Mouse (Mus musculus) v-Abl transformed pro-B cells (cell line): ENCODE results near the gene Sox10.

Experiments used
- in situ Hi-C, 2 experiments: fragments of 400-800 bp; cut with MboI; formaldehyde crosslinking; loops; one replicate each; pipeline ENCODE4 v1.15.1; 2025; ENCODE audit not compliant: unreplicated experiment in 2 of 2

The Sox10 gene

DNA sequence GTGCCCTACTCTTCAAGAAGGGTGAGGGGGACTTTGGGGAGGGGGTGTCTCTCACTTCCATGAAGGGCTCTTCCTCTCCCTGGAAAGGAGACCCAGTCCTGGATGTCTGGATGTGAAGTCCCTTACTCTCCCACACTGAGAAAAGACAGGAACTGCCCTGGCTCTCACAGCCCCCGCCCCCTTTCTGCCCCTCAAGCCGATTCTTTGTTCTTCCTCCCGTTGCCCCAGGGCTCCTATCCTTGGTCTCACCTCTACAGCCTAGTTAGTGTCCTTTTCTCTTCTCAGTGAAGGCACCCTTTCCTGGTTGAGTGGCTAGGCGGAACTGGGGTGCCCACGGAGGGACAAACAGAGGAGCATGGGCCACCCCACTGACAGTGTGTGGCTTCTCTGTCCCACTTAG is at the start of gene Sox10:
Gene Sox10 (minus strand): TSS at position 101 of the 400 bp plus-strand sequence.
- in situ Hi-C loops: no loop called here

GRCm38 (mm10) chr15:79213591-79213990 is 48.6 kb upstream of the Sox10 start:
- in situ Hi-C loops: no loop called here

DNA sequence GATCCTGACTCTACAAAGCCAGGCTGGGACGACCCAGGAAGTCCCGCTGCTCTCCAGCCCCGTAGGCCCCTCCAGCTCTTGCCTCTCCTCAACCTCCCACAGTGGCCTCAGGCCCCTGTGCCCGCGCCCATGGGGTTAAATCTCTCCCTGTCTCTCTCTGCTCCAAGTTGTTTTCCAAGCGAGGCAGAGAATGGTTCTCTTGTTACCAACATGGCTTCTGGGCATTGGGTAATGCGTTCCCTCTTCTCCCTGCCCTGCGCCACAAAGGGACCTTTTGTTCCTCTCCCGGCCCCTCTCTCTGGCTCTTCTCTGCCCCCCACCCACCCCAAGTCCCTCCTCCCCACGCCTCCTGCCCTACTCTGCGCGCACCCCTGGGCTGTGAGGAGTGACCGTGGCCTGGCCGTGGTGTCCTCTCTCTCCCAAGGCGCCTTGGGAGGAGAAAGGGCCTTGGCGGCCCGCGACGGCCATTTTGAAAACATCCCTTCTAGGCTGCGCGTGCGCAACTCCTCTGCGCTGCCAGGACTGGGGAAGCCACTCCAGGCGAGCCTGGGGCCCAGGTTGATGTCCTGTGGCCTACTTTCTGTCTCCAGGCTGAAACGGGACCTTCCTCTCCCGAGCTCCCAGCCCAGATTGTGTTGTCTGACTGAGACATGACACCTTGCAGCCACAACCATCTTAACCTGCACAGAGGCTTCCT is 47.9 kb upstream of the Sox10 start:
- in situ Hi-C loops: no loop called here

DNA sequence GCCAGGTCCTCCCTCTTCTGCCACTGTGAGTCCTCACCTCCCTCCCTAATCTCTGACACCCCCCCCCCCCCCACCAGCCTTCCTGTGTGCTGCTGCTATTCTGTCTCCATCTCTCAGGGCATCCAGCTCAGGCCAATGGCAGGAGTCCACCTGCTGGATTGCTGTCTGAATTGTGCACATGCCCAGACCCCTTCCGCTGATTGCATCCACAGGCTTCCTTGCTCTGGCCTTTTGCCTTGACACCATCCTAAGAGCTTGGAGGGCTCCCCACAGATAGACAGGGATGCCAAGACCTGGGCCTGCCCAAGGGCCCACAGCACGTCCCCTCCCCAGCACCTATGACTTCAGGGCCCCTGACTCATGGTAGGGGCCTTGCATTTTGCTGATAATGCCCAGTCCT is 45.3 kb upstream of the Sox10 start:
- in situ Hi-C loops: no loop called here

- in situ Hi-C loops: no loop called here
Measured at GRCm38 (mm10) chr15:79208758-79209439, 43.9 kb upstream of the Sox10 start.

DNA sequence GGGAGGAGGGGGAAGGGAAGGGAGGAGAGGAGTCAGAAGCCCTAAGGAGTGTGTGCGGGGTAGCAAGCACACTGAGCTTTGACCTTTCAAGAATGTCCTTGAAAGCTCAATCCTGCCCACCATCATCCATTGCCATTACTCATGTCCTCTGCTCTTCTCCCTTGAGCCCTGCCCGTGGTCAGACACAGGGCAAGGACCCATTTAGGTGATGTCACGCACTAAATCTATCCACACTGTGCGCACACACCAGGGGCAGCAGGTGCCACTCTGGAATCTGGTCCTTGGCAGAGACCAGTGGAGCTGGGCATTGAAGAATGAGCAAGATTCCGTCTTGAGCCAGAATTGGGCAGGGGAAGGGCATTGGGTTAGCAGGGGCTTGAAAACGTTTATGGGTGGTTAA is 43.2 kb upstream of the Sox10 start:
- in situ Hi-C loops: no loop called here

- in situ Hi-C loops: no loop called here
Measured at GRCm38 (mm10) chr15:79202575-79202974, 37.5 kb upstream of the Sox10 start.

- in situ Hi-C loops: no loop called here
Measured at GRCm38 (mm10) chr15:79201491-79202150, 36.6 kb upstream of the Sox10 start.

DNA sequence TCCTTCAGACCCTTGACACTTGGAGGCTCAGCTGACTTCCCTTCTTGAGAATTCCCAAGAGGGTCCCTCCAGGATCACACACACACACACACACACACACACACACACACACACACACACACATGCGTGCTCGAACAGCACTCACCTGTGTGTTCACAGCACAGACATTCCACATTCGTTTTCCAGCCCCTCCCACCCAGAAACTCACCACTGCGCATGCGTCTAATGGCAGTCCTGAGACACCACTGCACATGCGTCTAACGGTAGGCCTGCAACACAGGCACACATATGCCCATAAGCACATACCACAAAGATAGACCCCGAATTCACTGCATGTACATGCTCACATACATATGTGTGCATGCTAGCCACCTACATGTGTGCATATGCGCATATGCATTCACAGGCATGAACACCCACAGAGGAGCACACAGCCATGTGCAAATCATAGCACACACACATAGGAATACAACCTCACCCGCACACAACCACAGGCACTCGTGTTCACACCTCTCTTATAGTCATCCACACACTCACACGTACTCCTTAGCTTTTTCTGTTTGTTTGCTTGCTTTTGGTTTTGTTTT is 34.4 kb upstream of the Sox10 start:
- in situ Hi-C loops: no loop called here

DNA sequence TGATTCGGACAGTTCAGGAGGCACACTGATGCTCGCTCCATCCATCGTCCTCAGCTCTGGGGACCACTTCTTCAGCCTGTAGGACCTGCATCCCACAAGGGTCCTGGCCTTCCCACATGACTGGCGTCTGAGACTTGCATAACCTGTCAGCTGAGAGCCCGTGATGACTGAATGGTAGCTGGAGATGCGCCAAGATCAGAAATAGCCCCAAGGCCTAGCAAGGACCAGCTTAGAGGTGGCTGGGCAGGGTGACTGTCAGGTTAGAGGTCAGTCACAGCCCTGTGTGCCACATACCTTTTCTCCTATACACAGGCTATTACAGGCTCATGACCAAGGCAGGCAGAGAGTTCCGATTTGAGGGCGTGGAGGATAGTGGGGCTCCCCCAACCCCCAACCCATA is 30.5 kb upstream of the Sox10 start:
- in situ Hi-C loops: no loop called here

- in situ Hi-C loops: no loop called here
Measured at GRCm38 (mm10) chr15:79194946-79195345, 29.9 kb upstream of the Sox10 start.

DNA sequence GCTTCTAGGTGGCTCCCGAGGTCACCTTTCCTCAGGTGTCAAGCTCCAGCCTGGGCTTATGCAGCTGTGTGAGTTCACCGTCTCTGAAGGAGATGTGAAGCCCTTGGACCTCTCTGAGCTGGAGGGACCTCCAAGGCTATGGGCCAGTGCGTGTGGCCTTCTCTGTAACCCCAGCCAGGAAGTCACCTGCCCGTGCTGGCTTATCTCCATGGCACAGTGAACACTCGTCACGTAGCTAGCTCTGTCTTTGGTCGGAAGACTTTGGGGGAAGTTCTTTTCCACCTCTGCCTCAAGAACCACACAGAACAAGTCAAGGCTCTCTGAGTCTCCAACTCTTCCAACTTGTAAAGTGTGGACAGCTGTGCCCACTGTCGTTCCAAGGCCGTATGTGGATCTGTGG is 29.0 kb upstream of the Sox10 start:
- in situ Hi-C loops: no loop called here

GRCm38 (mm10) chr15:79192885-79193845 is 28.1 kb upstream of the Sox10 start:
- in situ Hi-C loops: no loop called here

DNA sequence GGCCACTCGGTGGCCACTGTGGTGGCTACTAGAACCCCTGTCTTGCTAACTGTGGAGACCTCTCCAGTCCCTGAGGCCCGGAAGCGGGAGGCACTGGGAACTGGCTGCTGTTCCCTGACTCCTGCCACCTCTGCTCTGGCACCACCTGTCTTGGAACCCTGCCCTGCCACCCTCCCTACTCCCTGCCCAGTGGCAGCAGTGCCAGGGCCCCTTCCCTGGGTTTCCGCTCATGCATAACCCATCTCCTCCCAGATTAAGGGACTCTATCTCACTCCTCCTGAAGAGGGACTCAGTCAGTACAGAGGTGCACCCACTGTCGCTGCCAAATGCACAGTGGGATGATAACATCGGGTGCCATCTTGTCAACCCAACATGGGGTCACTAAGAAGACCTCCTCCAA is 27.4 kb upstream of the Sox10 start:
- in situ Hi-C loops: no loop called here

DNA sequence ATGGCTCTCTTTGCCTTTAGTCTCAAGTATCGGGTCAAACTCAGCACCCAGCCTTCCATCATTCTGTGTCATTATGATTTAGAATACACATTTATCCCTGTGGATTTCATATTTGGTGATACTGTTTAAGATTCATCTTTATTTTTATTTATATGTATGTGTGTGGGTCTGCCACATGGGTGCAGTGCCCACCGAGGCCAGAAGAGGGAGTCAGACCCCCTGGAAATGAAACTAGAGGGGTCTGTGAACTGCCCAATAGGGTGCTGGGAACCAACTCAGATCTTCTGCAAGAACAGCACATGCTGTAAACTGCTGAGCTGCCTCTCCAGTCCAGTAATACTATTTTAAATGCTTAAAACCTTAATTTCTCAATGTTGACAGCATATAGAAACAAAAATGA is 26.4 kb upstream of the Sox10 start:
- in situ Hi-C loops: no loop called here

GRCm38 (mm10) chr15:79187819-79188218 is 22.8 kb upstream of the Sox10 start:
- in situ Hi-C loops: no loop called here

- in situ Hi-C loops: no loop called here
Measured at GRCm38 (mm10) chr15:79185213-79185612, 20.2 kb upstream of the Sox10 start.

DNA sequence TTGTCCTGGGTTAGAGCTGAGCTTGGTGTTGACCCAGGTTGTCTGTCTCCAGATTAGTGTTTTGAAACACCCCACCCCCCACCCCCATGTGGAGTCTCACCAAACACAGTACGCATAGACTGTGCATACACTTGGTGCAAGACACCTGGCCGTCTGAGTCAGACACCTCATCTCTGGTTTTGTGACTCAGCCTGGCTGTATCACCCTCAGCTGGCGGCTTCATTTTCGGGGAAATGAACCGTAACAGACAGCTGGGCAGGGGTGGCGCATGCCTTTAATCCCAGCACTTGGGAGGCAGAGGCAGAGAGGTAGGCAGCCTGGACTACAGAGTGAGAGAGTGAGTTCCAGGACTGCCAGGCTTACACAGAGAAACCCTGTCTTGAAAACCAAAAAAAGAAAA is 11.9 kb upstream of the Sox10 start:
- in situ Hi-C loops: no loop called here

- in situ Hi-C loops: no loop called here
Measured at GRCm38 (mm10) chr15:79166712-79167111, 1.7 kb upstream of the Sox10 start.

DNA sequence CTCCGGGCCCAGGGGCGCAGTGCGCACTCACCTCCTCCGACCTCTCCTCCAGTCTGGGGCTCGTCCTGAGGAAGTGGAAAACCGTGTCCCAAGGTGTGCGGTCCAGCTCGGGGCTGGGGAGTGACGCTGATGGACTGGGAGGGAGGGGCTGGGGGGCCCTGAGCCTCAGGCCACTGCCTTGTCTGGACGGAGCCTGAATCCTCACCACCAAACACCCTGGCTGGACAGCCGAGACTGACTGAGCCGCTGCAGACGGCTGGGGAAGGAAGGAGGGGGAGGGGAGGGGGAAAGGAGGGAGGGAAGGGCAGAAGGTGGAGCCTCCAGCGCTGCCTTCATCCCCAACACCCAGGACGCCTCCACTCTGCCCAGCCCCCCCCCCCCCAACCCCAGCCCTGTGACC is 789 bp downstream of the Sox10 start:
- in situ Hi-C loops: no loop called here
